Mouse (Mus musculus): ENCODE data around the gene Ugcg.

The Ugcg gene

DNA sequence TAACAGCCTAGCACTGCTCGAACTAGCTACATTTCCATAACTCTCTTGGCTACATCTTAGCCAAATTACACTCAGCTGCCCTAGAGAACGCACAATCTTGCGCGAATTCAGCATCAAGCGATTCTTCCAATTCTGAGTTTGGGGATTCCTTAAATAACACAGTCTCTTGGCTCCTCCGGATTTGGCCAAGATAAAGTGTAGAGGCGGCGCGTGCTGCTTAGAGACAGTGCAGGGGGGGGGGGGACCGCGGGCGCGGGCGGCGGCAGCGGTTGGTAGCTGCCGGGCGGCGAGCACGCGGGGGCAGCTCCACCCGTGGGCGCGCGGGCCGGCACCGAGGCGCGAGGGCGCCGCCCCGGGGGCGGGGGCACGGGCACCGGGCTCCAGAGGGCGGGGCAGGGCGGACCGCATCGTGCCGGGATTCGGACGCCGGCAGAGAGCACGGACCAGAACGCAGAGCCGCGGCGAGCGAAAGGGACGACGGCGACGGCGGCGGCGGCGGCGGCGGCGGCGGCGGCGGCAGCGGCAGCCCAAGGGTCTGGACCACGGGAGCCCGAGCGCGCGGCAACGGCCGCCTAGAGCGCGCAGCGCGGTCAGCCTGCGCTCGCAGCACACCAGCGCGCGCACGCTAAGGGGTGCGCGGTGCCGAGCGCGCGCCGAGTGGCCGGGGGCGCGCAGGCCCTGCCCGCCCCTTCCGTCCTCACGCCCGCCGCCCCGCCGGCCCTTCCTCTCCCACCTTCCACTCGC is at the start of gene Ugcg:
Ugcg (plus strand) TSS at position 456 of the 744 bp plus-strand sequence.
- DNase-seq (ENCODE audit: low spot score in 2 of 2) = peak; percentile 72 to 79

DNA sequence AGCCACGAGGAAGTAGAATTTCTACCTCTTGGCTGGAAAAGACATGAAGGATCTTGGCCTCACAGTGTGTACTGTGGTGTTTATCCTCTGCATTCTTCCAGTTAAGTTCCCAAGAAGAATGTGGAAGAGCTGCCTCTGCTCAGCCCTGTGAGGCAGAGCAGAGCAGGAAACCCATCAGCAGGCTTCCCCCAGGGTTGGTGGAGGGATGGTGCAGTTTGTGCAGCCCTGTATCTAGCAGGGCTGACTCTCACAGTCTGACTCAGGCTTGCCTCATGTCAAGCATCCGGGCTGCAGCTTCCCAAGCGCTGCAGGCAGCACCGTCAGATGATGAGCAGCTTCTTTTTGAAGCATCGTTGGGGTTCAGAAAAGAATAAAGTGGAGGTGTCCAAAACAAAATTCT is 40.0 kb upstream of the Ugcg start:
- no peak for DNase-seq (ENCODE audit: low spot score in 2 of 2)

DNA sequence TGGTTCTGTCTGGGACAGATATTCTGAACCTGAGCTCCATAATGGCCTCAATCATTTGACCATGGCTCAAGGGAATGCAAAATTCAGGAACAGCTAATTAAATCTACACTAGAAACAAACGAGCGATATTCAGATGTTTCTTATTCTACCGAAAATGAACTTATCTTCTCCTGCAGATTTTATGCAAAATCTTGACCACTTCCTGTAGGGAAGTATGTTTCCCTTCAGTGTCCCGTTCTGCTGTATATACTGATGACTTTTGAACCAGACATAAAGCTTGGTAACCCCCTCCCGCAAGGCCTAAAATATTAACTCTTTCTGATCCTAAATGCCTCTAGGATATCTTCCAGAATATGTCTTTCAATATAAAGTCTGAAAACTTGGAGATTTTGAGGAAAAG is 38.1 kb upstream of the Ugcg start:
- no peak for DNase-seq (ENCODE audit: low spot score in 2 of 2)

DNA sequence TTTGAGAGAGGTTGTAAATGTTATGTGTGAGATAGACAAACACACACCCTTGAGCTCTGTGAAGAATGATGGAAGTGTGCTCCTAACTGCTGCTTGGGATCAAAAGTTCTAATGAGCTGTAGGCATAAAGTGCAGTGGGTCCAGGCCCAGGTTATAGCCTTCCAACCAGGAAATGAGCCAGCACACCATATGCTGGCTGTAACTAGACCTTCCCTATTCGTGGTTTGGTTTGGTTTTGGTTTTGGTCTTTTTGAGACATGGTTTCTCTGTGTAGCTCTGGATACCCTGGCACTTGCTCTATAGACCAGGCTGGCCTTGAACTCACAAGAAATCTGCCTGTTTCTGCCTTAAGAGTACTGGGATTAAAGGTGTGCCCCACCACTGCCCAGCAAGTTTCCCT is 37.1 kb upstream of the Ugcg start:
- no peak for DNase-seq (ENCODE audit: low spot score in 2 of 2)

DNA sequence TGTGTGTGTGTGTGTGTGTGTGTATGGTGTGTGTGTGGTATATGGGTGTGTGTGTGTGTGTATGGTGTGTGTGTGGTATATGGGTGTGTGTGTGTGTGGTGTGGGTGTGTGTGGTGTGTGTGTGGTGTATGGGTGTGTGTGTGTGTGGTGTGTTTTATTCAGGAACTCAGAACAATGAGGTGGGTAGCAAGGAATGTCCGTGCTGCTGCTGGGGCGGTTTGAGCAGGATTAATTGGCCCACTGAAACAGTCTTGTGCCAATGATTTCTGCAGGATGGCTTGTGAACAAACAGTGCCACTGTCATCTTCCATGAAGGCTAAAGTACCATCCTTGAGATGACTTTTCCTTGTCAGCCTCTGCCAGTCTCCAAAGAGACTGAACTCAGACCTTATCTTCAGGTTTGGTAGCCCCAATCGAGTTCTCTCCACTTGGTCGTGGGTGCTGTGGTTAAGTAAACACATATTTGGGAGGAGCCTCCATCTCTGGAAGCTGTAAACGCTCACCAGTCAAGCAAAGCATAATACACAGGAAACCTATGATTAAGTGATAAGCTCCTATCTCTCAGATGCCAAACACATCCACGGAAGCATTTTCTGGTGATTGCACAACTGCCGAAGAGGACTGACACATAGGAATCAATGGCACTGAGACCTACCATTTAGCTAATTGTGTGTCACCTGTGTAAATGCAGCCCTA is 32.0 kb upstream of the Ugcg start:
- no peak for DNase-seq (ENCODE audit: low spot score in 2 of 2)

DNA sequence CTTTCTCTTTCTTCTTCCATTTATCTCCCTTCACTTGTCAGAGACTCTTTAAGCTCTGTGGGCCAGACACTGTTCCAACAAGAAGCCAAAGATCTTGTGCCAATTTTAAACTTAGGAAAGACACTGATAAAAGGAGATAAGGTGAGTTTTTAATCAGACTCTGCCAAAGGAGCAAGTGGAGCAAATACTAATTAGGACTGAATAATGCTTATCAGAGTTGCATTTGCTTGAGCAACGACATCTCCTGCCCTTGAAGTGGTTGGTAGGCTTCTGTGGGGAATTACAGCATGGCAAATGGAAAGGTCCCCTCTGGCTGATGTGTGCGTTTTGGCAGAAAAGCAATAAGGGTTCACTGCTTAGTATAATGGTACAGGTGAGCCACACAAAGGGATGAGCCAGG is 31.4 kb upstream of the Ugcg start:
- no peak for DNase-seq (ENCODE audit: low spot score in 2 of 2)

DNA sequence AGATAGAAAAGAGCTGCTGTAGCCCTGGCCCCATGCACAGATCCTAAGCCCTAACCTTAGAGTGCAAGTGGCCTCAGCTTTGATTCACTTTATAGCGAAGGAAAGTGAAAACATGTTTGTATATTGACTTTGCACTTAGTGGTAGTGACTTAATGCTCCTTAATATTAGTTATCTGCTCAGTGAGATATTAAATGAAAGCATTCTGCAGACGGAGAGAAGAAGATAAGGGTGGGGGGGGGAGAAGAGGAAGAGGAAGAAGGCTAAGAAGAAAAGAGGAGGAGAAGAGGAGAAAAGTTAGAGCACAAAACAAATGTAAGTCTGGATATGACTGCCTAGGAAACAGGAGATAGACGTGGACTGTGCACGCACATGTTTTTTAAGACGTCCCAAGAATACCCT is 28.8 kb upstream of the Ugcg start:
- DNase-seq (ENCODE audit: low spot score in 2 of 2) = no peak

DNA sequence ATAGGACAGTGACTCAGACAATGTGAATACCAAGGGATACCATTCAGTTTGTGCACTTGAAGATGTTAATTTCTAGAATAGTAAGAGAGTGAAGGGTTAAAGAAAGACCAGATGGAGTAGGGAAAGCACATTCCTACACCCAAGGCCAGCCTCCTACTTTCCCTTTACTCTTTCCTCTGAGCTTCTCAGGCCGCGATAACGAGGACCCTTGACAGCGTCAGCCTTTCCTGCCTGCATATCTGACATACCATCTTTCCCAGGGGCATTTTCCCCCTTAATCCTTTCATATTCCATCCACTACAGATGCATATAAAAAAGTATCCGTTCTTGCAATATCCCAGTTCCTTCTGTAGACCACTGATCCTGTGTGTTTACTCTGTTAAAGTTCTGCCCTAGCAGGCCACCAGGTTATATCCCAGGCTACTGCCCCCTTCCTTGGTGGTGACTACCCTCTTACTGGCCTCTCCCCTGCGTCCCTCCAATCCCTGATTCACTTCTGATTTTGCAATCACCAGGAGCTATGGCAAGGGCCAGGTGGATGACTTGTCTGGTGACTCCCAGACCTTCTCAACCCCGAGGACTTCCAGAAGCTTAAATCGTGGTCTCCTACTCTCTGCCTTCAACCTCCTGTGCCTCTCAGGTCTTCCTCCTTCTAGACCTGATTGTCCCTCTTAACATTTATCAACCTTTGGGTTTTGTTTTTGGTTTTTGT is 27.9 kb upstream of the Ugcg start:
- no peak for DNase-seq (ENCODE audit: low spot score in 2 of 2)

DNA sequence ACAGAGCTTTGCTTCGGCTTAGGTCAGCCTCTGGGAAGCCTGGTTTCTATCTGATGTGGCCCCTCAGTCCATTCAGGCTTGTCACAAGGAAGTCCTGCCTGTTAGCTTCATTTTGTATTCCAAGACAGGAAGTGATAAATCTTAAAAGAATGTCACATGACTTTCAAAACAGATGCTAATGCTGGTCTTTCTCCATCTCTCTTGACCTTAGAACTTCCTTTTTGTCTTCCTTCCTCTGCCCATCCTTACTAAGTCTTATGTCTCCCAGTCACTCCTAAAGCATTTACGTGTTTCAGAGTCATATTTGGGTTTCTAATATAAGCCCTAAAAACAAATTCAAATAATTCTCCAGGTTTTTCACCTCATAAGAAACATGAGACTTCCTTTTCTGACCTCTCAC is 25.0 kb upstream of the Ugcg start:
- no peak for DNase-seq (ENCODE audit: low spot score in 2 of 2)

DNA sequence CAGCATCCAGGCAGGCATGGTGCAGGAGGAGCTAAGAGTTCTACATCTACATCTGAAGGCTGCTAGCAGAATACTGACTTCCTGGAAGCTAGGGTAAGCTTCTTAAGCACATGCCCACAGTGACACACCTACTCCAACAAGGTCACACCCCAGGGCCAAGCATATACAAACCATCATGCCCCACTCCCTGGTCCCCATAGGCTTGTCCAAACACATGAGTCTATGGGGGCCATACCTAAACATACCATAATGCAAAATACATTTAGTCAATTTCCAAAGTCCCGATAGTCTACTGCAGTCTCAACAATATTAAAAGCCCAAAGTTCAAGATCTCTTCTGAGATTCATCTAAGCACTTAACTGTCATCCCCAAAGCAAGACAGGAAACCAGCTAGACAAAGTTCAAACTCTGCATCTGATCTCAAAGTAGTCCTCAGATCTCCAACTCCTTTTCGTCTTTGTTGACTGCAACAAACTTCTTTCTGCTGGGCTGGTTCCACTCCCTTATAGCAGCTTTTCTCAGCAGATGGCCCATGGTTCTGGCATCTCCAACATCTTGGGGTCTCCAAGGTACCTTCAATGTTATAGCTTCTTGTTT is 21.7 kb upstream of the Ugcg start:
- DNase-seq (ENCODE audit: low spot score in 2 of 2) = no peak

DNA sequence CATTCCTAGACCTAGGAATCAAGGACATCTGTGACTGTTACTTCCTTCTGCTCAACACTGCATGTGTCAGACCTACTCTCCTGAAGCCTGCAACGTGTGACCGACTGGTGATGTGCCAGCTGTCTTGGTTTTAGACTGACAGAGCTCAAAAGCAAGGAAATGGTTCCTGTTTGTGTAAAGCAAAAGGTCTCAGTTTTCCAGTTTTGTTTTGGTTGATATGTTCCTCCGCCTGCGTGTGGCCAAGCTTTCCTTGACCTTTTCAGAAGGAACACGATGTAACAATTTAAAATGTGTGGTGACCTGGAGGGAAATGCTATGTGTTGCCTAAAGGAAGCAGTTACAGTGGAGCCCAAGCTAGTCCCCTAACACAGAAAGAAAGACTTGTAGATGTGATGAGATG is 19.1 kb upstream of the Ugcg start:
- no peak for DNase-seq (ENCODE audit: low spot score in 2 of 2)

DNA sequence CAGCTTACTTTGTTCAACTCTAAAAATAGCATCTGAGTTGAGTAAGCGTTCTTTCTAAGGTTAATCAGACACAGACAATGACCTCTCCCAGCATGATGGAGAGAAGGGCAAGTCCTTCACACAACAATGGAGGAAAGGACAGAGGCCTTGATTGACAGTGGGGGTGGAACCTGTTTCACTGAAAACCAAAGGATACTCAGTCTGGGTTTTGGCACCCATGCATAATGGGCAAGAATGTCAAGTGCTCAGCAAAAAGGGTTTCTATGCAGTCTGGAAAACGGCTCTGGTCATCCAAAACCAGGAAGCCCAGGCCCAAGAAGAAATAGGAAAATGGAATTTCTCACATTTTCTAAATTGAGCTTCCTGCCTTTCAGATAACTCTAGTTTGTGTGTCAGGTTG is 16.4 kb upstream of the Ugcg start:
- DNase-seq (ENCODE audit: low spot score in 2 of 2) = no peak

DNA sequence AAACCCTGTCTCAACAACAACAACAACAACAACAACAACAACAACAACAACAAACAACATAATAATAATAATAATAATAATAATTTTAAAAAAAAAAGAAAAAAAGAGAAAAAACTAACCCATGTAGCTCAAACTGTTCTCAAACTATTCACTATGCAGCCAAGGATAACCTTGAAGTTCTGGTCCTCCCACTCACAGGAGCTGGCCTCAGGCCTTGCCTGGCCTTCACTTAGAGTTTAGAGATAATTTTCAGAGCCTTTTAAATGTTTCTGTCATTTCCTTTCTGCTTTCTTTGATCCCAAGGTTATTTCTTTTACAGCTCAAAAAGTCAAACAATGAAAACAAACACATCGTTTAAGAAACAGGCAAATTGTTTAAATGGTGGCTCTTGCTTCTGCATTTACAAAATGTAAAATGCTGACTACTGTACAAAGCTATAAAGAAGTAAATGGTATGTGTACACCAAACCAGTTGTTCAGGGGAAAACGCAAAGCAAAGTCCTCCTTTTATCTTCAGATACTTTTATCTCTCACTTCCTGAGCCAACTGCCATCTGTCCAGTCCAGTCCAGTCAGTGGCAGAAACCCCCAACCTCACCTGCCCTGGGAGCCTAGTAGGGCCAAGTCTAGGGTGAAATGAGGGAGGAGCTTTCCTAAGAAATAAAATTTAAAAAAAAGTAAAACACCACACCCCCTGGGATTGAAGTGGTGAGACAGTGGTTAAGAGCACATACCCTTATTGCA is 15.7 kb upstream of the Ugcg start:
- no peak for DNase-seq (ENCODE audit: low spot score in 2 of 2)

DNA sequence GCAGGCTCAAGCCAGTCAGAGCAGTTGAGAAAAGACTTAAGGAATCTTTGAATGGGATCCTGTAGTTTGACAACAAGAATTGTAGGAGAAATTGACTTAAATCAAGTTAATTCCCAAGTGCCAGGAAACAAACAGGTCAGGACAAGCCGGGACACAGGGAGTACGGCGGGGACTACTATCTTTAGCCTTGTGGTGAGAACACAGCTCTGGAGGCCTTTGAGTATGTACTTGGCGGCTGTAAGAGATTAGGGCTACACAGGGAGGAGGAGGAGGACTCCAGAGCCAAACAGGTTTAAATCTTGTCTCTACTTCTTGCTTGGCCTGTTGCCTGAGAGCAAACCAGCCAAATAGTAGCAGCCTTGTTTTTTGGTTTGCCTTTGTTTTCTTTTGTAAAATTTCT is 14.1 kb upstream of the Ugcg start:
- peak in 1 of 2 experiments; percentile 17 for DNase-seq (ENCODE audit: low spot score in 2 of 2)

DNA sequence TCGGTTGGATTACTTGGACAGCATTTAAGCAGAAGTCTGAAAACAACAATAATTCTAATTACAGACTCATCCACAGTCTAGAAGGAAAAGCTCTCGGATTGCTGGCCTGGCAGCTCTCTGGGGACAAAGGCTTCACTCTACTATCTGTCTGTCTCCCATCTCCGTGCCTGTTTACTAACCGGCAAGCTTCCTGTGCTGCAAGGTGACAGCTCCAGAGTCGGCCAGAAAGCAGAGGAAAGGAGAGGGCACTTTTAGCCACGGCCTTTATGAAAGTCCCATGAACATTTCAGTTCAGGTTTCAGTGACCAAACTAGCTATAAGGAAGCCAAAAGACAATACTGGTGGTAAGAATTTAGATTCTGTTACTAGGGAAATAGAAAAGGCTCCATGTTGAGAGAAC is 13.1 kb upstream of the Ugcg start:
- DNase-seq (ENCODE audit: low spot score in 2 of 2) = no peak

DNA sequence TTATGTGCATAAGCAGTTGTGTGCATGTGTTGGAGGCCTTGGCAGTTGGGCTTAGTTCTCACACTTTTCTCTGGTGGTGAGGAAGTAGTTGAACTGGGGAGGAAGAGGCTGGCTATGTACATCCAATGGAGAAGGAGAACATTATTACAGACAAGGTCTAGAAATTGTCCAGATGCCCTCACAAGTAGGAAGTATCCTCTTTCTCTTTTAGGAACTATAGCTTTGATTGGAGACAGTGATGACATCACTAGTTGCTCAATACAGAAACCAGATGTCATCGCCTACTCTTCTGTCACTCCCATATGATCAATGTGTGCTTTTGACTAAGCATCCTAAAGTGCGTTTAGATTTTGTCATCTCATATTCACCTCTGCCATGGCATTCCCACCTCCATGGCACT is 11.5 kb upstream of the Ugcg start:
- DNase-seq (ENCODE audit: low spot score in 2 of 2) = no peak

DNA sequence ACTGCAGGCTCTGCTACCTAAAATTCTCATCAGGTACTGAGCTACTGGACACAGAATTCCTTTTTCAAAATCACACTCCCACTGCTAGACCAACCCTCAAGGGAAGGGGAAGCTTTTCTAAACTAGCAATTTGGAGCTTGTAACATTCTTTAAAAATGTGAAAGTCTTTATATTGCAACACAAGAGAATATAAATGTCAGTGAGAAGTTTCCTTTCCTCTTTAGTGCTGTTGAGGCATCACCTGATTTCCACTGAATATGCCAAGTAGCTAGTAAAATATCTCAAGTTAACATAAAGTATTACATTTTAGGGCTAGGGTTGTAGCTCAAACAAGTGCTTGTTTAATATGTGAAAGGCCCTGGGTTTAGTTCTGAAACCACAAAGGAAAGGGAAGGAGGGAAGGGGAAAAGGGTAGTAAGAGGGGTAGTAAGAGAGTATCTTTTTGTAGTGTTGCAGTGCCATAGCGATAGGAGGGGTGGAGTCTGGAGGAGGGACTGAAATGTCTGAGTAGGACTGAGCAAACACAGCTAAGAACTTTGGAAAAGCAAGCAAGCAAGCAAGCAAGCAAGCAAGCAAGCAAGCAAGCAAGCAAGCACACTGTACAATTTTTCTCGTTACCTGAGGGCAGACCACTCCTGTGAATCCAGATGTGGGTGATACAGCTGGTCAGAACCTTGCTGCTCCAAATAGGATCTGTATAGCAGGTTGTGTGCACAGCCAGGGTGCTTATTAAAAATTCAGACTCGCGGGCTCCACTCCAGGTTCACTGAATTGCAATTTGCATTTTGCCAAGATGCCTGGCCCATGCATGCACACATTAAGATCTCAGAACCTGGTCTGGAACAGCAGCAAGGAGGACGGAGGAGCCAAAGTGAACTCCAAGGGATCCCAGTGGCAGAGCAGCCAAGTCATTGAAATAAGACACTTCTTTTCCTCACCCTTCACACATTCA is 7.5 kb upstream of the Ugcg start:
- DNase-seq (ENCODE audit: low spot score in 2 of 2) = no peak

DNA sequence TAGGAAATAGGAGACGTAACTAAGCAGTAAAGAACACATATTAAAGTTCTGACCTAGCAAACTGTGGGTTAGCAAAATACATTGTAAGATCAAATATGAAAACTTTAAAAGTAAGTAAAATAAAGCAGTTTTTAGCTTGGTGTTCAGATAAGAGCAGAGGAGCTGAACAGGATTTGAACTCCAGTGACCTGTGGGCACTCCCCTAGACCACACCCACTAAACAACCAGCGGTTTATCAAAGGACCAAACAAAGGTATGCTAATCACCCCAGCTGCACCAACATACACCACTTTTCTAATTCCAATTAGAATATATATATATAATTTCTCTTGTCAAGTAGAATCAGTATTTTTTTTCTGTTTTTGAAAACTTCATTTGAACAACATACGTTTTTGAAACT is 3.4 kb upstream of the Ugcg start:
- no peak for DNase-seq (ENCODE audit: low spot score in 2 of 2)

DNA sequence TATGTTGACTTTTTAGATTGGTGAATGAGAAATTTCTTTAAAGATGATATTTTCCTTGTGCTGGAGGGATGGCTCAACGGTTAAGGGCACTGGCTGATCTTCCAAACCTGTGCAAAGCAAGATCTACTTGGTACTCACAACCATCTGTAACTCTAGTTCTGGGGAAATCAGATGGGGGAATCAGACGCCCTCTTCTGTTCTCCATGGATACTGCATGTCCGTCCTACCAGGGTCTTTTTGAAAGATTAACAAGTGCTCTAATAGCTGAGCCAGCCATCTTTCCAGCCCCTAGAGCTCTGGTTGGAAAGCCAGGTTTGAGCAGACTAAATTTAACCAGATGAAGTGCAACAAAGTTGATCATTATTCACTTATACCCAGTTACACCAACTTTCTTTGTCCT is 1.8 kb upstream of the Ugcg start:
- DNase-seq (ENCODE audit: low spot score in 2 of 2) = peak in 1 of 2 experiments; percentile 22

DNA sequence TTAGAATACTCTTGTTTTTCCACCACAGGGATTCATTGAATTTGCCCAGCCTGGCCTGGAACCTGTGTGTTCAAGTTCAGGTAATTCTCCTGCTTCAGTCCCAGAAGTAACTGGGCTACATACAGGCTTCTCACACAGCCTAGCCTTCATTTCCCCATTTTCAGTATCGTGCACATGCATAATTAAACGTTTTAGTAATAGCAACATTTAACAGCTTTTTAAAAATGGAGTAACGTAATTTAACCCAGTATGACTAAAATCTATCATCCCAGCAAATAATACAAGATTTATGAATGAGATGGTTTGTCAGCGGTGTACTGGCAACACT is 619 bp upstream of the Ugcg start:
- no peak for DNase-seq (ENCODE audit: low spot score in 2 of 2)

All from urinary bladder, postnatal 36 days (tissue).